Mouse (Mus musculus): ENCODE measurements around the gene Gtpbp1. TPM values are rescaled to one million over a fixed set of nuclear protein-coding genes. Genes with fewer than 3 reads are reported as not detected.
"Not testable (repeated sequence)": the region's sequence is repeated elsewhere in the genome, so short reads cannot be mapped to it uniquely, and the experiment has no call there.

Gene Gtpbp1
- total RNA-seq (2021): 10 to 100 TPM; 46.2 to 52.6 TPM

- peak; percentile 76 to 88 for DNase-seq (ENCODE audit: extremely low spot score in 1 of 2, low spot score in 1 of 2)
Observed at GRCm38 (mm10) chr15:79690426-79691022, at the start of gene Gtpbp1. Gene Gtpbp1 (plus strand): TSS chr15:79690845.

GRCm38 (mm10) chr15:79641135-79641817 lies 49.4 kb upstream of the Gtpbp1 start:
- DNase-seq (ENCODE audit: extremely low spot score in 1 of 2, low spot score in 1 of 2): no peak

- DNase-seq (ENCODE audit: extremely low spot score in 1 of 2, low spot score in 1 of 2): no peak
Observed at GRCm38 (mm10) chr15:79645483-79645882, 45.2 kb upstream of the Gtpbp1 start.

- DNase-seq (ENCODE audit: extremely low spot score in 1 of 2, low spot score in 1 of 2): no peak
Observed at GRCm38 (mm10) chr15:79648130-79648529, 42.5 kb upstream of the Gtpbp1 start.

- peak in 1 of 2 experiments; percentile 46 for DNase-seq (ENCODE audit: extremely low spot score in 1 of 2, low spot score in 1 of 2)
Observed at GRCm38 (mm10) chr15:79650569-79650968, 40.1 kb upstream of the Gtpbp1 start.

- no peak for DNase-seq (ENCODE audit: extremely low spot score in 1 of 2, low spot score in 1 of 2)
Observed at GRCm38 (mm10) chr15:79651481-79651880, 39.2 kb upstream of the Gtpbp1 start.

GRCm38 (mm10) chr15:79656451-79656850 lies 34.2 kb upstream of the Gtpbp1 start:
- DNase-seq (ENCODE audit: extremely low spot score in 1 of 2, low spot score in 1 of 2): no peak

GRCm38 (mm10) chr15:79657837-79658530 lies 32.7 kb upstream of the Gtpbp1 start:
- peak; percentile 76 to 95 for DNase-seq (ENCODE audit: extremely low spot score in 1 of 2, low spot score in 1 of 2)

- DNase-seq (ENCODE audit: extremely low spot score in 1 of 2, low spot score in 1 of 2): peak; percentile 96 to 99
Observed at GRCm38 (mm10) chr15:79658531-79659375, 31.9 kb upstream of the Gtpbp1 start, which contains the start of the genes Fam227a and Cby1. Gene Fam227a (minus strand): TSS chr15:79658956. Gene Cby1 (plus strand): TSS chr15:79659199.

GRCm38 (mm10) chr15:79661852-79662251 lies 28.8 kb upstream of the Gtpbp1 start:
- DNase-seq (ENCODE audit: extremely low spot score in 1 of 2, low spot score in 1 of 2): peak in 1 of 2 experiments; percentile 29

GRCm38 (mm10) chr15:79664666-79665065 lies 26.0 kb upstream of the Gtpbp1 start:
- DNase-seq (ENCODE audit: extremely low spot score in 1 of 2, low spot score in 1 of 2): no peak

- DNase-seq (ENCODE audit: extremely low spot score in 1 of 2, low spot score in 1 of 2): no peak
Observed at GRCm38 (mm10) chr15:79669195-79669594, 21.4 kb upstream of the Gtpbp1 start.

GRCm38 (mm10) chr15:79670249-79670971 lies 20.2 kb upstream of the Gtpbp1 start, which contains the start of gene Tomm22:
Gene Tomm22 (plus strand): TSS chr15:79670861.
- DNase-seq (ENCODE audit: extremely low spot score in 1 of 2, low spot score in 1 of 2): peak; percentile 74 to 80

- DNase-seq (ENCODE audit: extremely low spot score in 1 of 2, low spot score in 1 of 2): no peak
Observed at GRCm38 (mm10) chr15:79670972-79671299, 19.7 kb upstream of the Gtpbp1 start.

GRCm38 (mm10) chr15:79671828-79672348 lies 18.8 kb upstream of the Gtpbp1 start:
- not testable (repeated sequence) for DNase-seq (ENCODE audit: extremely low spot score in 1 of 2, low spot score in 1 of 2)

GRCm38 (mm10) chr15:79677936-79678335 lies 12.7 kb upstream of the Gtpbp1 start:
- no peak for DNase-seq (ENCODE audit: extremely low spot score in 1 of 2, low spot score in 1 of 2)

- DNase-seq (ENCODE audit: extremely low spot score in 1 of 2, low spot score in 1 of 2): no peak
Observed at GRCm38 (mm10) chr15:79681973-79682372, 8.7 kb upstream of the Gtpbp1 start.

GRCm38 (mm10) chr15:79683146-79683545 lies 7.5 kb upstream of the Gtpbp1 start:
- DNase-seq (ENCODE audit: extremely low spot score in 1 of 2, low spot score in 1 of 2): no peak

- DNase-seq (ENCODE audit: extremely low spot score in 1 of 2, low spot score in 1 of 2): no peak
Observed at GRCm38 (mm10) chr15:79683707-79684465, 6.8 kb upstream of the Gtpbp1 start.
